Mouse (Mus musculus) left cerebral cortex, postnatal 4 days (tissue): ENCODE results near the gene Fndc4. TPM values are rescaled to one million over a fixed set of nuclear protein-coding genes. Genes with fewer than 3 reads are reported as not detected.
A peak's percentile ranks its signal among the peaks of the same experiment; 100 is the strongest.

Experiments used
- DNase-seq: peaks from one replicate; pipeline ENCODE4 v3.0.0-alpha.2; 2022
- intact Hi-C: fragments of 180-260 bp; cut with DNase I; formaldehyde crosslinking; loops from one replicate; pipeline ENCODE4 v1.15.1; 2025
- total RNA-seq, 2 experiments: library from RNA; stranded (reverse); gene quantifications; 2 replicates each; pipeline ENCODE4 v1.2.3; 2021

Gene Fndc4
- total RNA-seq, 2 experiments from 2014 or later, result 170 to 172 TPM

GRCm38 (mm10) chr5:31266101-31266500 is 29.8 kb downstream of the Fndc4 start:
- no peak for DNase-seq
- intact Hi-C loops, result no loop called here

GRCm38 (mm10) chr5:31257616-31258015 is 38.3 kb downstream of the Fndc4 start:
- intact Hi-C loops, result no loop called here
- no peak for DNase-seq

- no peak for DNase-seq
- intact Hi-C loops, result no loop called here
These were observed 39.9 kb downstream of the Fndc4 start for GRCm38 (mm10) chr5:31255971-31256370.

GRCm38 (mm10) chr5:31255381-31255780 is 40.5 kb downstream of the Fndc4 start:
- intact Hi-C loops, result no loop called here

GRCm38 (mm10) chr5:31254901-31255300 is 41.0 kb downstream of the Fndc4 start:
- intact Hi-C loops, result no loop called here
- no peak for DNase-seq

More at GRCm38 (mm10) chr5:31255381-31255780, 40.5 kb downstream of the Fndc4 start:
- no peak for DNase-seq

GRCm38 (mm10) chr5:31254452-31254851 is 41.4 kb downstream of the Fndc4 start:
- DNase-seq, result no peak
- intact Hi-C loops, result no loop called here

GRCm38 (mm10) chr5:31253806-31254205 is 42.1 kb downstream of the Fndc4 start:
- intact Hi-C loops, result no loop called here
- DNase-seq, result no peak

- intact Hi-C loops, result no loop called here
- no peak for DNase-seq
These were observed 42.9 kb downstream of the Fndc4 start for GRCm38 (mm10) chr5:31252795-31253545.

GRCm38 (mm10) chr5:31252151-31252550 is 43.7 kb downstream of the Fndc4 start:
- no peak for DNase-seq
- intact Hi-C loops, result no loop called here

- peak; percentile 34 for DNase-seq
- intact Hi-C loops, result no loop called here
These were observed 44.3 kb downstream of the Fndc4 start, which contains the start of gene Krtcap3 for GRCm38 (mm10) chr5:31251541-31252101. Krtcap3 (plus strand) TSS chr5:31251691.

GRCm38 (mm10) chr5:31250716-31251115 is 45.2 kb downstream of the Fndc4 start:
- intact Hi-C loops, result no loop called here
- no peak for DNase-seq

Other genes with a start within 250 kb of the Fndc4 start
- 10 to 100 TPM; 59.2 to 66.2 TPM for gene Atraid, start 247.8 kb downstream of the Fndc4 start, total RNA-seq
- gene Slc5a6, start 247.2 kb downstream of the Fndc4 start, total RNA-seq, result 10 to 100 TPM; 17.6 to 23.5 TPM
- 10 to 100 TPM; 34.1 to 37.6 TPM for gene Cad, start 241.3 kb downstream of the Fndc4 start, total RNA-seq
- not detected for gene Dnajc5g, start 189.8 kb downstream of the Fndc4 start, total RNA-seq
- gene Slc30a3, start 187.8 kb downstream of the Fndc4 start, total RNA-seq, result 10 to 100 TPM; 11.9 to 14.1 TPM
- not detected for gene Trim54, start 179.4 kb downstream of the Fndc4 start, total RNA-seq
- not detected for gene Ucn, start 157.3 kb downstream of the Fndc4 start, total RNA-seq
- gene Mpv17, start 141.8 kb downstream of the Fndc4 start, total RNA-seq, result 10 to 100 TPM; 25.1 to 31.4 TPM
- 1 to 10 TPM; 2.7 to 4.4 TPM for gene Gm29609, start 116.2 kb downstream of the Fndc4 start, total RNA-seq
- gene Gtf3c2, start 115.9 kb downstream of the Fndc4 start, total RNA-seq, result 10 to 100 TPM; 68.9 to 74.0 TPM
- 10 to 100 TPM; 66.7 to 72.1 TPM for gene Snx17, start 102.9 kb downstream of the Fndc4 start, total RNA-seq
- gene Eif2b4, start 102.7 kb downstream of the Fndc4 start, total RNA-seq, result 10 to 100 TPM; 45.8 to 48.3 TPM
- gene Zfp513, start 93.8 kb downstream of the Fndc4 start, total RNA-seq, result 10 to 100 TPM; 27.6 to 30.1 TPM
- gene Ppm1g, start 75.4 kb downstream of the Fndc4 start, total RNA-seq, result 100 to 1,000 TPM; 144 to 146 TPM
- 10 to 100 TPM; 91.8 to 94.3 TPM for gene Nrbp1, start 55.2 kb downstream of the Fndc4 start, total RNA-seq
- not detected for gene Gm9970, start 54.8 kb downstream of the Fndc4 start, total RNA-seq
- 1 to 10 TPM; 2.2 to 3.1 TPM for gene Krtcap3, start 44.4 kb downstream of the Fndc4 start, total RNA-seq
- gene Ift172, start 5.0 kb downstream of the Fndc4 start, total RNA-seq, result 10 to 100 TPM; 65.9 to 69.3 TPM
- gene Gckr, start 1.4 kb upstream of the Fndc4 start, total RNA-seq, result under 1 TPM in 1 of 2 experiments, not detected in 1; 0.52 TPM
- gene Zfp512, start 156.4 kb upstream of the Fndc4 start, total RNA-seq, result 10 to 100 TPM; 92.5 to 93.8 TPM
- under 1 TPM; 0.54 TPM for gene 4930548H24Rik, start 189.7 kb upstream of the Fndc4 start, total RNA-seq
- 10 to 100 TPM; 42.2 to 44.3 TPM for gene Gpn1, start 198.7 kb upstream of the Fndc4 start, total RNA-seq
- 10 to 100 TPM; 41.5 to 48.7 TPM for gene Slc4a1ap, start 230.9 kb upstream of the Fndc4 start, total RNA-seq
- 10 to 100 TPM; 17.6 to 17.9 TPM for gene Supt7l, start 231.7 kb upstream of the Fndc4 start, total RNA-seq